Mouse (Mus musculus) urinary bladder, postnatal 36 days (tissue): ENCODE measurements at regions not wholly inside any gene's neighbourhood (a gene's known extent, or its start where the extent isn't known, plus 50 kb on each side); places are given as distances from the start of the nearest gene placed in this dataset.

ENCODE experiments used
- DNase-seq, 2 experiments: peaks; one replicate each; pipeline ENCODE4 v3.0.0; 2022; ENCODE audit warnings: low spot score in 2 of 2, mixed read lengths in 1 of 2

- DNase-seq, result no peak
Observed at GRCm38 (mm10) chr9:115680703-115681576, 228.3 kb upstream of the Gadl1 start.

- no peak for DNase-seq
Observed at GRCm38 (mm10) chr9:115681841-115682240, 227.4 kb upstream of the Gadl1 start.

- no peak for DNase-seq
Observed at GRCm38 (mm10) chr9:115683951-115684350, 225.3 kb upstream of the Gadl1 start.

- no peak for DNase-seq
Observed at GRCm38 (mm10) chr9:115686605-115687004, 222.7 kb upstream of the Gadl1 start.

- DNase-seq, result no peak
Observed at GRCm38 (mm10) chr9:115692837-115693236, 216.4 kb upstream of the Gadl1 start.

GRCm38 (mm10) chr9:115703791-115704190 lies 205.5 kb upstream of the Gadl1 start:
- DNase-seq, result no peak

GRCm38 (mm10) chr9:115704249-115704648 lies 205.0 kb upstream of the Gadl1 start:
- peak; percentile 28 to 58 for DNase-seq

GRCm38 (mm10) chr9:115705761-115706160 lies 203.5 kb upstream of the Gadl1 start:
- no peak for DNase-seq

GRCm38 (mm10) chr9:115708199-115708934 lies 200.9 kb upstream of the Gadl1 start:
- DNase-seq, result peak in 1 of 2 experiments; percentile 11

GRCm38 (mm10) chr9:115710039-115710739 lies 199.1 kb upstream of the Gadl1 start:
- DNase-seq, result peak in 1 of 2 experiments; percentile 10

- no peak for DNase-seq
Observed at GRCm38 (mm10) chr9:115720306-115720705, 188.9 kb upstream of the Gadl1 start.

GRCm38 (mm10) chr9:115720841-115721240 lies 188.4 kb upstream of the Gadl1 start:
- DNase-seq, result no peak

GRCm38 (mm10) chr9:115724063-115724462 lies 185.2 kb upstream of the Gadl1 start:
- no peak for DNase-seq

GRCm38 (mm10) chr9:115727361-115727760 lies 181.9 kb upstream of the Gadl1 start:
- DNase-seq, result no peak

GRCm38 (mm10) chr9:115731557-115731956 lies 177.7 kb upstream of the Gadl1 start:
- no peak for DNase-seq

GRCm38 (mm10) chr9:115733104-115733503 lies 176.2 kb upstream of the Gadl1 start:
- DNase-seq, result no peak

GRCm38 (mm10) chr9:115739984-115740383 lies 169.3 kb upstream of the Gadl1 start:
- DNase-seq, result no peak

GRCm38 (mm10) chr9:115746436-115746835 lies 162.8 kb upstream of the Gadl1 start:
- no peak for DNase-seq

GRCm38 (mm10) chr9:115760496-115760895 lies 148.8 kb upstream of the Gadl1 start:
- no peak for DNase-seq

GRCm38 (mm10) chr9:115764136-115764535 lies 145.1 kb upstream of the Gadl1 start:
- no peak for DNase-seq

- DNase-seq, result no peak
Observed at GRCm38 (mm10) chr9:115766471-115766870, 142.8 kb upstream of the Gadl1 start.

- no peak for DNase-seq
Observed at GRCm38 (mm10) chr9:115775112-115775511, 134.1 kb upstream of the Gadl1 start.
